Mouse (Mus musculus) heart, adult 2 months (tissue): ENCODE measurements around the gene Ccdc96. TPM values are rescaled to one million over a fixed set of nuclear protein-coding genes. Genes with fewer than 3 reads are reported as not detected.

Experiments
- DNase-seq, 2 experiments: peaks; one replicate each; pipeline ENCODE4 v3.0.0; 2021
- H3K27ac ChIP-seq: fragments of 200-600 bp; 2 replicates; pipeline ENCODE4 v1.8.1; 2022
- H3K27me3 ChIP-seq: fragments of 200-500 bp; 2 replicates; pipeline ENCODE4 v1.6.1; 2012; ENCODE audit warnings: mild to moderate bottlenecking, low read length, inconsistent platforms, mixed read lengths; ENCODE audit not compliant: control insufficient read depth, insufficient read depth
- H3K36me3 ChIP-seq: fragments of 200-500 bp; 2 replicates; pipeline ENCODE4 v1.6.1; 2012; ENCODE audit warnings: low read length, inconsistent platforms; ENCODE audit not compliant: control insufficient read depth, insufficient read depth
- H3K4me1 ChIP-seq: fragments of 200-500 bp; 2 replicates; pipeline ENCODE4 v1.6.1; 2011; ENCODE audit warnings: low read length; ENCODE audit not compliant: control insufficient read depth, insufficient read depth
- H3K4me3 ChIP-seq: fragments of 200-600 bp; 2 replicates; pipeline ENCODE4 v1.8.1; 2022
- H3K79me2 ChIP-seq: fragments of 200-500 bp; replicated peaks from 2 replicates; pipeline ENCODE4 v1.6.1; 2012; ENCODE audit warnings: mild to moderate bottlenecking, inconsistent platforms, low read length, moderate library complexity, mixed read lengths; ENCODE audit not compliant: control insufficient read depth, insufficient read depth
- H3K9ac ChIP-seq: fragments of 200-500 bp; 2 replicates; pipeline ENCODE4 v1.6.1; 2012; ENCODE audit warnings: low read depth, mild to moderate bottlenecking, control low read depth, inconsistent platforms, low read length, mixed read lengths
- CTCF ChIP-seq: fragments of 200-600 bp; IDR thresholded peaks from 2 replicates; pipeline ENCODE4 v1.8.1; 2022; ENCODE audit warnings: antibody characterized with exemption, mild to moderate bottlenecking, moderate library complexity
- EP300 ChIP-seq: fragments of 200-500 bp; IDR thresholded peaks from 2 replicates; pipeline ENCODE4 v1.6.1; 2011; ENCODE audit warnings: low read depth, low read length, control low read depth; ENCODE audit not compliant: insufficient read depth
- POLR2A ChIP-seq: fragments of 200-500 bp; IDR thresholded peaks from 2 replicates; pipeline ENCODE4 v1.6.1; 2011; ENCODE audit warnings: mild to moderate bottlenecking, low read depth, low read length, control low read depth; ENCODE audit not compliant: insufficient read depth
- WGBS: fragments of 180-500 bp; shearing (Covaris S2); methylation state at CpG from one replicate; pipeline ENCODE4 v1.1.7; 2018; 5-methylcytosine and 5-hydroxymethylcytosine counted together
- intact Hi-C: fragments of 180-260 bp; cut with DNase I; formaldehyde crosslinking; loops from one replicate; pipeline ENCODE4 v1.15.1; 2025
- polyA plus RNA-seq: library from polyadenylated mRNA; depleted of rRNA; stranded (reverse); fragments of >200 nt; gene quantifications from 2 replicates; pipeline ENCODE4 v1.2.3, GENCODE M21; 2012
- total RNA-seq, 2 experiments: library from RNA; stranded (reverse); gene quantifications; 2 replicates each; pipeline ENCODE4 v1.2.3; 2021

Ccdc96 gene
- total and polyA plus RNA-seq, 3 experiments = 0.14 to 0.39 (median 0.21) TPM

- DNase-seq = no peak
- H3K36me3 ChIP-seq = no peaks in the 10 kb centered on the region
- H3K4me3 ChIP-seq = no peak overlapping the region
- 86% methylated on average over 5 of the region's 5 CpGs for WGBS
- no peak overlapping the region for H3K27ac ChIP-seq
- no peaks in the 10 kb centered on the region for H3K27me3 ChIP-seq
- TF ChIP-seq POLR2A (no peak), CTCF (no peak), EP300 (no peak)
- H3K4me1 ChIP-seq = no peaks in the 10 kb centered on the region
- intact Hi-C loops = no loop called here
- H3K79me2 ChIP-seq = no peaks in the 10 kb centered on the region
- H3K9ac ChIP-seq = no peak overlapping the region
These were observed 31.2 kb downstream of the Ccdc96 start for GRCm38 (mm10) chr5:36515558-36515957.

GRCm38 (mm10) chr5:36517596-36517995 is 33.2 kb downstream of the Ccdc96 start:
- Histone ChIP-seq H3K27me3 (no peaks in the 10 kb centered on the region), H3K9ac (no peak overlapping the region), H3K79me2 (no peaks in the 10 kb centered on the region), H3K27ac (no peak overlapping the region), H3K36me3 (no peaks in the 10 kb centered on the region), H3K4me1 (no peaks in the 10 kb centered on the region), H3K4me3 (no peak overlapping the region)
- DNase-seq = no peak
- intact Hi-C loops = no loop called here
- WGBS = 97% methylated on average over 3 of the region's 3 CpGs
- TF ChIP-seq POLR2A (no peak), CTCF (no peak), EP300 (no peak)

- H3K9ac ChIP-seq = no peak overlapping the region
- WGBS = 88% methylated on average over 3 of the region's 3 CpGs
- TF ChIP-seq CTCF (no peak), EP300 (no peak), POLR2A (no peak)
- DNase-seq = no peak
- no peak overlapping the region for H3K4me3 ChIP-seq
- intact Hi-C loops = no loop called here
- H3K4me1 ChIP-seq = peaks cover 1% of the 10 kb centered on the region; the same call in 1 of the 2 replicates
- H3K27me3 ChIP-seq = no peaks in the 10 kb centered on the region
- H3K36me3 ChIP-seq = no peaks in the 10 kb centered on the region
- H3K79me2 ChIP-seq = no peaks in the 10 kb centered on the region
- H3K27ac ChIP-seq = no peak overlapping the region
These were observed 35.4 kb downstream of the Ccdc96 start for GRCm38 (mm10) chr5:36519751-36520150.

GRCm38 (mm10) chr5:36522782-36523181 is 38.4 kb downstream of the Ccdc96 start:
- no peaks in the 10 kb centered on the region; the same call in 1 of the 2 replicates for H3K79me2 ChIP-seq
- H3K4me1 ChIP-seq = peaks cover 1% of the 10 kb centered on the region; the same call in 1 of the 2 replicates
- H3K27ac ChIP-seq = no peak overlapping the region
- no peaks in the 10 kb centered on the region for H3K27me3 ChIP-seq
- TF ChIP-seq EP300 (no peak), CTCF (no peak), POLR2A (no peak)
- DNase-seq = no peak
- 11% methylated on average over 2 of the region's 2 CpGs for WGBS
- H3K36me3 ChIP-seq = no peaks in the 10 kb centered on the region
- intact Hi-C loops = no loop called here
- H3K4me3 ChIP-seq = no peak overlapping the region
- no peak overlapping the region for H3K9ac ChIP-seq

- 39% methylated on average over 5 of the region's 5 CpGs for WGBS
- H3K4me1 ChIP-seq = peaks cover 1% of the 10 kb centered on the region; the same call in 1 of the 2 replicates
- H3K27ac ChIP-seq = no peak overlapping the region
- H3K4me3 ChIP-seq = no peak overlapping the region
- no peak for DNase-seq
- no peaks in the 10 kb centered on the region for H3K27me3 ChIP-seq
- TF ChIP-seq POLR2A = no peak
- TF ChIP-seq CTCF = no peak
- no peak for TF ChIP-seq EP300
- intact Hi-C loops = no loop called here
- no peaks in the 10 kb centered on the region for H3K36me3 ChIP-seq
- H3K79me2 ChIP-seq = no peaks in the 10 kb centered on the region; the same call in 1 of the 2 replicates
- H3K9ac ChIP-seq = no peak overlapping the region
These were observed 38.9 kb downstream of the Ccdc96 start for GRCm38 (mm10) chr5:36523219-36523703.

- Histone ChIP-seq H3K27ac (no peak overlapping the region), H3K79me2 (peaks cover 3% of the 10 kb centered on the region; the same call in 1 of the 2 replicates), H3K4me1 (peaks cover 10% of the 10 kb centered on the region), H3K36me3 (no peaks in the 10 kb centered on the region), H3K4me3 (no peak overlapping the region), H3K27me3 (no peaks in the 10 kb centered on the region), H3K9ac (no peak overlapping the region)
- intact Hi-C loops = loop anchor here (5.0 kb wide), 1 partner anchor 217 kb away; no protein-coding TSS in a partner anchor
- no peak for TF ChIP-seq CTCF
- no peak for TF ChIP-seq POLR2A
- no peak for TF ChIP-seq EP300
- no peak for DNase-seq
- WGBS = 71% methylated on average over 2 of the region's 2 CpGs
These were observed 40.8 kb downstream of the Ccdc96 start for GRCm38 (mm10) chr5:36525216-36525615.
